Mouse (Mus musculus): ENCODE results near the gene Cul4b. TPM values are rescaled to one million over a fixed set of nuclear protein-coding genes. Genes with fewer than 3 reads are reported as not detected.
A peak's percentile ranks its signal among the peaks of the same experiment; 100 is the strongest.
"Not testable (repeated sequence)": the region's sequence is repeated elsewhere in the genome, so short reads cannot be mapped to it uniquely, and the experiment has no call there.

Cul4b gene
- total RNA-seq (2015; ENCODE audit: low replicate concordance) (14.8 and 16.8 TPM in 2 replicates), total RNA-seq (2017; ENCODE audit: low replicate concordance) (9.3 and 14.2 TPM in 2 replicates)

GRCm38 (mm10) chrX:38576078-38576477 is at the start of gene Cul4b:
Gene Cul4b, minus strand, starts transcription at chrX:38576196.
- peak; percentile 98 for ATAC-seq (replicated peaks; ENCODE audit: low FRiP score, poor library complexity, severe bottlenecking)

GRCm38 (mm10) chrX:38600995-38601369 is 25.0 kb upstream of the Cul4b start:
- ATAC-seq (replicated peaks; ENCODE audit: low FRiP score, poor library complexity, severe bottlenecking): no peak

GRCm38 (mm10) chrX:38600177-38600994 is 24.4 kb upstream of the Cul4b start, which contains the start of gene Mcts1:
Gene Mcts1, plus strand, starts transcription at chrX:38600578.
- ATAC-seq (replicated peaks; ENCODE audit: low FRiP score, poor library complexity, severe bottlenecking): peak; percentile 68

GRCm38 (mm10) chrX:38593180-38593889 is 17.3 kb upstream of the Cul4b start:
- ATAC-seq (replicated peaks; ENCODE audit: low FRiP score, poor library complexity, severe bottlenecking): no peak

GRCm38 (mm10) chrX:38591749-38592148 is 15.8 kb upstream of the Cul4b start:
- no peak; the same call in 1 of the 2 replicates for ATAC-seq (replicated peaks; ENCODE audit: low FRiP score, poor library complexity, severe bottlenecking)

- ATAC-seq (replicated peaks; ENCODE audit: low FRiP score, poor library complexity, severe bottlenecking): peak; percentile 42; the same call in 1 of the 2 replicates
Observed at GRCm38 (mm10) chrX:38589827-38590226, 13.8 kb upstream of the Cul4b start.

GRCm38 (mm10) chrX:38583261-38583660 is 7.3 kb upstream of the Cul4b start:
- no peak for ATAC-seq (replicated peaks; ENCODE audit: low FRiP score, poor library complexity, severe bottlenecking)

- no peak for ATAC-seq (replicated peaks; ENCODE audit: low FRiP score, poor library complexity, severe bottlenecking)
Observed at GRCm38 (mm10) chrX:38581140-38581539, 5.1 kb upstream of the Cul4b start.

- ATAC-seq (replicated peaks; ENCODE audit: low FRiP score, poor library complexity, severe bottlenecking): no peak
Observed at GRCm38 (mm10) chrX:38566521-38567205, 9.3 kb downstream of the Cul4b start.

- ATAC-seq (replicated peaks; ENCODE audit: low FRiP score, poor library complexity, severe bottlenecking): no peak
Observed at GRCm38 (mm10) chrX:38565176-38565542, 10.8 kb downstream of the Cul4b start.

GRCm38 (mm10) chrX:38564542-38565175 is 11.3 kb downstream of the Cul4b start:
- ATAC-seq (replicated peaks; ENCODE audit: low FRiP score, poor library complexity, severe bottlenecking): peak; percentile 85

GRCm38 (mm10) chrX:38563941-38564541 is 12.0 kb downstream of the Cul4b start:
- peak; percentile 43 for ATAC-seq (replicated peaks; ENCODE audit: low FRiP score, poor library complexity, severe bottlenecking)

GRCm38 (mm10) chrX:38553255-38553654 is 22.7 kb downstream of the Cul4b start:
- ATAC-seq (replicated peaks; ENCODE audit: low FRiP score, poor library complexity, severe bottlenecking): no peak

GRCm38 (mm10) chrX:38514556-38514955 is 61.4 kb downstream of the Cul4b start:
- ATAC-seq (replicated peaks; ENCODE audit: low FRiP score, poor library complexity, severe bottlenecking): no peak

- ATAC-seq (replicated peaks; ENCODE audit: low FRiP score, poor library complexity, severe bottlenecking): no peak
Observed at GRCm38 (mm10) chrX:38504846-38505245, 71.2 kb downstream of the Cul4b start.

GRCm38 (mm10) chrX:38502182-38502581 is 73.8 kb downstream of the Cul4b start:
- ATAC-seq (replicated peaks; ENCODE audit: low FRiP score, poor library complexity, severe bottlenecking): not testable (repeated sequence)

GRCm38 (mm10) chrX:38485464-38485863 is 90.5 kb downstream of the Cul4b start:
- ATAC-seq (replicated peaks; ENCODE audit: low FRiP score, poor library complexity, severe bottlenecking): not testable (repeated sequence)

All from erythroid progenitor cell, adult 5-6 weeks (primary cell).